Mouse (Mus musculus): Measurements from ENCODE around the gene Fbxo22. TPM values are rescaled to one million over a fixed set of nuclear protein-coding genes. Genes with fewer than 3 reads are reported as not detected.

Fbxo22 gene
- polyA plus RNA-seq, 1 experiment: 27.9 TPM

DNA sequence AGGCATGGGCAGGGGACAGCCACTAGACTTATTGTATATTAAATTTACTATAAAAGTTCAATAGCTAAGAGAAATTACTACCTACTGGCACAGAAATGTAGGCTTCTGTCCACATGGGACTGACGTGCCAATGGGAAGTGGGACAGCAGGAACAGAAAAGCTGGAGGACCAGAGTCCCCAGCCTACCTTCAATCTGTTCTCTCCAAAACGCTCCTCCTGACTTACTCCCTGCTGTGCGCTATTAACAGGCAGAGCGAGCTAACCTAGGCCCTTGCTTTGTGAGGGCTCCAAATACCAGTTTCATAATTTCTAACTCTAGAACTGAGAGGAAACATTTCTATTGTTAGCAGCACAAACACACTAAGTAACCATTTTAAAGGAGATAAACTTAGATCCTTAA lies 65.2 kb downstream of the Fbxo22 start:
- peaks cover 10% of the 10 kb centered on the region for H3K4me1 ChIP-seq (ENCODE audit: control insufficient read depth, insufficient read depth, low read length)
- no peak for TF ChIP-seq POLR2A (IDR thresholded peaks at IDR 0.05; ENCODE audit: borderline replicate concordance, low read depth, low read length)
- H3K4me3 ChIP-seq (ENCODE audit: insufficient read depth, low read length): no peak overlapping the region
- no peak overlapping the region for H3K27ac ChIP-seq (ENCODE audit: insufficient read depth, low read depth, low read length)

Other genes with a start within 250 kb of the Fbxo22 start
- not detected in 2 replicates for gene Chrna5, start 228.0 kb upstream of the Fbxo22 start, polyA plus RNA-seq (2012; ENCODE audit: insufficient read depth, insufficient read length, missing spikeins)
- not detected in 2 replicates for gene Chrna3, start 182.4 kb upstream of the Fbxo22 start, polyA plus RNA-seq (2012; ENCODE audit: insufficient read depth, insufficient read length, missing spikeins)
- gene Chrnb4, start 160.1 kb upstream of the Fbxo22 start, polyA plus RNA-seq (2012; ENCODE audit: insufficient read depth, insufficient read length, missing spikeins): not detected in 2 replicates
- 54.6 and 56.9 TPM in 2 replicates for gene Ube2q2, start 60.1 kb upstream of the Fbxo22 start, polyA plus RNA-seq (2012; ENCODE audit: insufficient read depth, insufficient read length, missing spikeins)
- gene Nrg4, start 117.9 kb downstream of the Fbxo22 start, polyA plus RNA-seq (2012; ENCODE audit: insufficient read depth, insufficient read length, missing spikeins): not detected in 2 replicates
- gene Tmem266, start 118.0 kb downstream of the Fbxo22 start, polyA plus RNA-seq (2012; ENCODE audit: insufficient read depth, insufficient read length, missing spikeins): not detected in 2 replicates

Measured in bone marrow macrophage, adult 2 months (primary cell).